Mouse (Mus musculus) adrenal gland, adult 8-10 months (tissue): ENCODE data around the gene Sars2. TPM values are rescaled to one million over a fixed set of nuclear protein-coding genes. Genes with fewer than 3 reads are reported as not detected.

Experiments used
- DNase-seq: peaks from one replicate; pipeline ENCODE4 v3.0.0; 2022
- total RNA-seq, 4 experiments: library from RNA; stranded (reverse); gene quantifications; 2 replicates each; pipeline ENCODE4 v1.2.4; 2022

Gene Sars2
- total RNA-seq, 4 experiments from 2014 or later = 18.0 to 26.2 (median 20.3) TPM

DNA sequence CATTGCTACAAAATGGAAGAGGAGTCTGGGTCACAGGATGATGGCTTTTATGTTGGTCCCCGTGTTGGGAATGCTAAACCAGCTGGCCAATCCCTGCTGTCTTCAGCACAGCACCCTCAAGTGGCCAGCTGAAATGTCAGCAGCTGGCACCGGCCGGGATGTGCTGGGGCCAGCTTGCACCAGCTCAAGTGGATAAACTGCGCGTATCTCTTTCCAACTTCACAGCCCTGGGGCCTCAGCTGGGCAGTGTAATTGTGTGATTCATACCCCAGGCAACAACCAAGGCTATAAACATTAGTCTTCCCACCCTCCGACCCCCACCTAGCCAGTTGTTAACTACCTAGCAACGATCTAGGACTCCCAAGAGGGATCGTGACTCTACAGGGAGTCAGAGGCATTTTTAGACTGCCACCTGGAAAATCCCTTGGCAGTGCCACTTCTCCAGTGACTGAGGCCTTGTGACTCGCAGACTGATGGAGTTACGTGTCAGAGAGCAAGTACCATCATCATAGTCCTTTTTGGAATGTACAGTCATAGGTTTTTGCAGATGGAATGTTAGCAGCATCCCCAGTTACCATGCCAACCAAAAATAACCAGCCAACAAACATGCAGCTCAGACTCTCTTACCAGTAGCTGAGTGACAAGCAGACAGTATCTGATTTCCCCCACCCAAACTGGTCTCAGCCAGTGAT is 14.0 kb upstream of the Sars2 start:
- DNase-seq = no peak

DNA sequence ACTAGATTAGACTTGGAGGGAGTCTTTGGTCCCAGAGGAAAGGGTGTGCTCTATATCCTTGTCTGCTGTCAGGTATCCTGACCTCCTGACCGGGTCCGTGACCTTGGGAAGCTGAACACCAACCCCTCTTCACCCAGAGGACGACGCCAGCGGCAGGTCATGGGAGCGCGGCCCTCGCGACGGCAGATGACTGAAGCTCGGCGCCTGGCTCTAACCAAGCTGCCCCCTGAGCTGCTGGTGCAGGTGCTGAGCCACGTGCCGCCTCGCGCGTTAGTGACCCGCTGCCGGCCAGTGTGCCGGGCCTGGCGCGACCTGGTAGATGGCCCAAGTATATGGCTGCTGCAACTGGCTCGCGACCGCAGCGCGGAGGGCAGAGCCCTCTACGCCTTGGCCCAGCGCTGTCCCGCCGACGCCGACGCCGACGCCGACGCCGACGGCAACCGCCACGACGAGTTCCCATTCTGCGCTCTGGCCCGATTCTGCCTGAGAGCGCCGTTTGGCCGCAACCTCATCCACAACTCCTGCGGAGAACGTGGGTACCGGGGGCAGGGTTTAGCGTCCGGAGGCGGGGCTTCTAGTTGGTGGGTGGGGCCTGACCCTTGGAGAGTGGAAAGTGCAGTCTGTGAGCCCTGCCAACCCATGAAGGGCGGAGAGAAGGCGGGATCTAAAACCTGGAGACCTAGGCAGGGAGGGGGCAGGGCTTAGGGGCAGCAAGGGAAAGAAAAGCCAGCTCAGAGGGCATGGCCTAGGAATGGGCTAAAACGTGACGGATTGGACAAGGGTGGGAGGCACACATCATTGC is 9.2 kb upstream of the Sars2 start:
- DNase-seq = peak; percentile 79

- DNase-seq = no peak
These were observed 8.6 kb upstream of the Sars2 start for GRCm38 (mm10) chr7:28733211-28733610.

GRCm38 (mm10) chr7:28735701-28736100 is 6.1 kb upstream of the Sars2 start:
- DNase-seq = no peak

GRCm38 (mm10) chr7:28739829-28740228 is 2.0 kb upstream of the Sars2 start:
- no peak for DNase-seq

GRCm38 (mm10) chr7:28740949-28741348 is 843 bp upstream of the Sars2 start:
- DNase-seq = no peak

- DNase-seq = no peak
These were observed 454 bp upstream of the Sars2 start for GRCm38 (mm10) chr7:28741368-28741708.

DNA sequence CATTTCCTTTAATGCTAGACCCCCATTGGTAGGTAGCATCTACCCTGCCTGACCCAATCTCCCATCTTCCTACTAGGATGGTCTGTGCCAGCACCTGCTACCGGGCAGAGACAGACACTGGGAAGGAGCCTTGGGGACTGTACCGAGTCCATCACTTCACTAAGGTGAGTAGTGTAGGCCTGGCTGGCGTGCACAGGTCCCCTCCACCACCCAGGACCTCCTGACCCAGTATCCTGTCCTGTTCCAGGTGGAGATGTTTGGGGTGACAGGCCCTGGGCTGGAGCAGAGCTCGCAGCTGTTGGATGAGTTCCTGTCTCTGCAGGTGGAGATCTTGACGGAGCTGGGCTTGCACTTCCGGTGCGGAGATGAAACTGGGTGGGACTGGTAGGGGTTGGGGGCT is 8.1 kb downstream of the Sars2 start:
- DNase-seq = no peak

GRCm38 (mm10) chr7:28756079-28756478 is 14.3 kb downstream of the Sars2 start, which contains the start of gene Ccer2:
Gene Ccer2 (plus strand): TSS chr7:28756174.
- no peak for DNase-seq

DNA sequence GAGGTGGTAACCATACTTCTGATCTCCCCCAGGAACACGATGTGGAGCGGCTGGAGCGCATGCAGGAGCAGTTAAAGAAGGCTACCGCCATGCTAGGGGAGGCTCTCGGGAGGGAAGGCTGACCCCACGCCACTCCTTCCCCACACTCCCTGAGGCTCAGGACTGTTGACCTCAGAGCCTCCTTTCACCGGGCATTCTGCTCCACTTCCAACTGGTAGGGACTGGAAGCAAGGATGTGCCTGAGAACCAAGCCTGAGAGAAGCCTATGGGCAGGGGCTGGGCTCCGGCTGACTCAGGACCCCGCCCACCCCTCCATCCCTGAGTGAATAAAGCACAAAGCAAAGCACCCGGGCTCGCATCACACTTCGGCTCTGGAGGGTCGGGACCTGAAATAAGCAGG is 16.8 kb downstream of the Sars2 start:
- DNase-seq = no peak

- peak; percentile 52 for DNase-seq
These were observed 20.1 kb downstream of the Sars2 start for GRCm38 (mm10) chr7:28761907-28762306.

DNA sequence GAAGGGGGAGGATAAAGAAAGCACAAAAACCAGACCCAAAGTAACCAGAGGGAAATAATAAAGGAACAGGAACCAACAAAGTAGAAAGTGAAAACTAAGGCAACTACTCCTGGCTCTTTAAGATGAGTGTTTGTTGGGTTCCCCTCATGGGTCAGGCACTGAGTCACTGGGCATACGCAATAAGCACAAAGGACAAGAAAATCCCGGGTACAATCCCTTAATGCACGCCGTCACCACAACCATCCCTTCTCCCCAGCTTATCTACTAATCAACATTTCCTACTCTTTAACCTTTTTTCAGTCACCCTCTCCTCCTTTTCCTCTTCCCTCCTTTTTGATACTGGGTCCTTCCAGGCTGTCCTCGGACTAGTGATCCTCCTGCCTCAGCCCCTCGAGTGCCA is 23.4 kb downstream of the Sars2 start:
- DNase-seq = no peak

DNA sequence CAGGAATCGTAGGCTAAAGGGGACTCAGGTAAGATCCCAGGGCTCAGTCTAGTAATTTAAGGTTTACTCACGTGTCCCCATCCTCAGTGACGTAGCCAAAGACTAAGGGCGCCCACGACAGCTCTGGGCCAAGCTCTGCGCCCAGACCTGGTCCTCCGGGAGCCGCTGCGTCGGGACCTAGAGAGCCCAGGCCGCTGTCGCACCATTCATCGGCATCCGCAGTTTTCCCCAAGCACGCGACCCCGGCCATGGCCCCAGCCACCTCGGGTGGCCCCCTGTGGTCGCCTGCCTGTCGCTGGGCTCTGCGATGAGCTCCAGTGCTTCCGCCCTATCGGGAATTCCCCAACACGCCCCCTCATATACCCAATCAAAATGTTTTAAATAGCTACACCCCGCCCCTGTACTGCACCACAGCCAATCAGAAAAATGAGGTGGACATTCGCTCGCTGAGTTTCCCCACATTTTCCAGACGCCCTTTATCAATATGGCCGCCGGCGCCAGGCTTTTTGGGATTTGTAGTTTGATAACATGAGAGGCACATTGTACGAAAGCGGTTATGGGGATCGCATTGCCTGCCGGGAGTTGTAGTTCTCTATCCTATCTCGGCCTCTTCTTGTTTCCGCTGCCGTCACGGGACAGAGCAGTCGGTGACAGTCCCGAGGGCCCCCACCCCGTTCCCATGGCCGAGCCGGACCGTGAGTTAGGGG is 24.5 kb downstream of the Sars2 start, which contains the start of gene Sirt2:
Gene Sirt2, plus strand, starts transcription at position 563 of the 707 bp plus-strand sequence.
- peak; percentile 99 for DNase-seq

DNA sequence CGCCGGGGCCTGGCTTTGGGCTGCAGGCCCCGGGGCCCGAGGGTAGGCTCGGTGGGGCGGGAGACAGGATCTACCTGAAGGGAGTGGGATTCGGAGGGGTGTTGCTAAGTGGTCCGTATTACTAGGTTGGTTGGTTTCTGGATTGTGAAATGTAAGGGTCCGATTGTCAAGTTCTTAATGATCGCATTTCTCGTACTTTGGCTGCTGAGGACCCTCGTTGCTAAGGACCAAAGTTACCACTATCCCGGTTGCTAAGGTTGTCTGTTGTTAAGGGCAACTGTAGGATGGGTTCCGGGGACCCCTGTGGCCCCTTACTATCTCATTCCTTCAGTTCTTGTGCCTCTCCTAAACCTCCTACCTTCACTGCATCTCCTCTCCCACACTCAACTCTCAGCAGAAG is 25.1 kb downstream of the Sars2 start:
- DNase-seq = no peak

DNA sequence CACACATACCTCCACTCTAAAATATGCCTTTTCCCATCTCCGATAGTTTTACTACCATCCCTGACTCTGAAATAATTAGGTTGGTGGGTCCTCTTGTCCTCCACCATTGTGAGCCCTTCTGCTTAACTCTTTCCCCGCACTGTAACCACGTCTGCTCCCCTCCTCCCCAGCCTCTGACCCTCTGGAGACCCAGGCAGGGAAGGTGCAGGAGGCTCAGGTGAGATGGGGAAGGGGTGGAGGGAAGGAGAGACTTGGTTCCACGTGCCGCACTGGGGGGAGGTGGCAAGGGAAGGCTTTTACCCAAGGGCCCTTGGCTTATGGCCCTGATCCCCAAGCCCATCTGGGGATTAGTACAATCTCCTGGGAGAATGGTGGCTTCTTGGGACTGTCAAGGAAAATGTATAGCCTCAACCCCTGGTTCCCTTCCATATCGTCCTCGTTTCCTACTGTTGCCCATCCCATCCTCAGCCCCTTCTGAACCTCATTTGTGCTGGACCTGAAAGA is 25.7 kb downstream of the Sars2 start, which contains the start of gene Nfkbib:
Gene Nfkbib, minus strand, starts transcription at position 51 of the 504 bp plus-strand sequence.
- no peak for DNase-seq

GRCm38 (mm10) chr7:28769414-28769958 is 27.7 kb downstream of the Sars2 start:
- no peak for DNase-seq

- DNase-seq = no peak
These were observed 28.5 kb downstream of the Sars2 start for GRCm38 (mm10) chr7:28770309-28770708.

DNA sequence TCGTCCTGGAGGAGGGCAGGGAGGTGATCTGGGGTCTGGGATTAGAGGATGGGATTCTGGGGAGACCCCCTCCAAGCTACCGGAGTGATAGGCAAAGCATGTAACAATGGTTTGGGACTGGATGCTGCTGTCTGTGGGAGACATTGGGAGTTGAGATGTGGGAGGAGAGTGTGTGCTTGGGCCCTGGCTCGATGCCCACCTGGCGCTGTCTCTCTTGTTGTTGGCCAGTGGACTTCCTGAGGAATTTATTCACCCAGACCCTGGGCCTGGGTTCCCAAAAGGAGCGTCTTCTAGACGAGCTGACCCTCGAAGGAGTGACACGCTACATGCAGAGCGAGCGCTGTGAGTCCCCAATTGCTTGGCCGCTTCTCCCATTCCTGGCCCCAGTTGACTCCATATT is 30.1 kb downstream of the Sars2 start:
- no peak for DNase-seq

GRCm38 (mm10) chr7:28773163-28773562 is 31.4 kb downstream of the Sars2 start:
- no peak for DNase-seq

DNA sequence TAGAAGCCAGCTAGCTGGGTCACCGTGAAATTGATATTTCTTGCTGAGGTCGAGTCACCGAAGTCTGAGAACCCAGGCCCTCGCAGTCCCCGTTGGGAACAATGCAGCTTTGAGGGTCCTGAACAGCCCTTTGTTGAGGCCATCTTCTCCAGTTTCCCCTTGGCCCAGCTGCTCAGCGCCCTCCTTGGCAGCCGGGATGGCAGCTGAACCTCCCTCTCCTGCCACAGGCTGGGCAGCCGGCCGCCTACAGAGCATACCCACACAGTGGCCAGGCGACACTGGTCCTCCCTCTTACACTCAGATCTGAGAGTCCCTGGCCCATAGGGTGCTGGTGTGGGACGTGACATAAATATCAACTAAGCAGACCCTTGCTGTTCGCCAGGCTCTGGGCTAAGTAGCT is 32.4 kb downstream of the Sars2 start:
- DNase-seq = no peak

GRCm38 (mm10) chr7:28775129-28775528 is 33.3 kb downstream of the Sars2 start:
- DNase-seq = no peak

DNA sequence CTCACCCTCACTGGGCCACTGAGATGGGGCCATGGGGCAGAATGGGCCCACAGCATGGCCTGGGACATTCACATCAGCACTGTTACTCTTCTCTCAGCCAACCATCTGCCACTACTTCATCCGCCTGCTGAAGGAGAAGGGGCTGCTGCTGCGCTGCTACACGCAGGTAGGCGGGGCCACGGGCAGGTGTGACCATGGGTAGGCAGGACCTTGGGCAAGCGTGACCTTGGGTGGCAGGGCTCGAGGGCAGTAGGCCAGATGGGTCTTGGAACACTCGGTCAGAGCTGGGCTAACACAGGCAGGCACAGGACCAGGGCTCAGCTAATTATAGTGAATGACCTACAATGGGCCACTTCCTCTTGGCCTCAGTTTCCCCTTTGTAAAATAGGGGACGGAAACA is 37.0 kb downstream of the Sars2 start:
- no peak for DNase-seq
